ENCODE assay signal across 9 mouse cellular contexts in the genomic region with DNA sequence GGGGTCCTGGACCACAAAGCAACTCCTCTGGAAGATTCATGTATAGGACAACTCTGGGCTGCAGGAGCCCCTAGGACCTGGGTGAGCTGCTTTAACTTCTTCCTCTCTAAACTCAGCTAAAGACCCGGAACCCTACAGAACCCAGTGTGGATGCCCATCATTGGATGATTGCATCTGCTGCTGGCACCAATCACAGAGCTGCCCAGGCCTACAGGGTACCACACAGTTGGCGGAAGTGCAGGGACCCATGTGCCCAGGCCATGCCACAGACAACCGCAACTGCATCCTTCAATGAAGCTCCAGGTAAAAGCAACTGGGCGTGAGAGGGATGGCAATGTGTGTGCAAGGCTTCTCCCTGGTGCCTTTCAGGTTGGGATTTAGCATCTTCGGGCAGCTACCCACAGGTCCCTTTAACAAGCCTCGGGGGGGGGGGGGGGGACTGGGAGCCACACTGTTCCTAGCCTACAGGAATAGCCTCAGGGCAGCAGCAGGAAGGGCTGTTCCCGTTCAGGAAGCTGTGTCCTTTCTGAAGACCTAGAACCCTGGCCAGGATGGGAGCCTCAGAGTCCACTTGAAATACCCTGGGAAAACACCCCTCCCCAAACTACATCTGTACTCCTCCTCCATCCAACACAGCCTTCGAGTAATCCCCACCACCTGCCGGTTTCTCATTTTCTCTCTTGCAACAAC.
DNase-seq lines count a peak whose midpoint lies in the region; ATAC-seq and TF ChIP-seq lines count a peak whose summit lies in the region.
"Had no signal": no experiment of that assay in that cellular context is flagged by ENCODE, and none has a peak within 500 bp of the region (broad histone marks: within the 10 kb centered on the region; RNA-seq: fewer than 3 reads in every experiment).

No protein-coding gene starts in this region.

- DNase-seq in gastrocnemius, adult 2 months: no peak
- no peak for DNase-seq in gastrocnemius, adult 18-20 months (ENCODE audit: low spot score)
- DNase-seq in spleen, adult 18-20 months: peak; percentile 59 to 66
- DNase-seq in spleen, postnatal 14 days (ENCODE audit: low spot score in 2 of 2): no peak
- no peak for DNase-seq in urinary bladder, postnatal 4 days (ENCODE audit: low spot score in 2 of 2)
- no peak for DNase-seq in layer of hippocampus, postnatal 10 days (ENCODE audit: low spot score in 2 of 2)

- no peak overlapping the region for H3K9ac ChIP-seq in hindbrain, embryonic 16.5 days (ENCODE audit: low read depth, low read length)
- H3K9ac ChIP-seq in stomach, embryonic 15.5 days: no peak overlapping the region
- H3K9ac ChIP-seq: neural tube, embryonic 12.5 days had no signal

- H3K4me3 ChIP-seq in gastrocnemius, adult 2 months: peak overlapping the region; percentile 36
- no peak overlapping the region for H3K4me3 ChIP-seq in hindbrain, embryonic 16.5 days (ENCODE audit: low read length)
- no peak overlapping the region for H3K4me3 ChIP-seq in stomach, embryonic 15.5 days (replicated peaks)
- H3K4me3 ChIP-seq: neural tube, embryonic 12.5 days had no signal

- no peak overlapping the region for H3K4me2 ChIP-seq in hindbrain, embryonic 16.5 days (ENCODE audit: low read length)
- H3K4me2 ChIP-seq in stomach, embryonic 15.5 days: 0 out of 2 replicates have a peak overlapping the region, but pooled peaks have one; percentile 2
- H3K4me2 ChIP-seq: neural tube, embryonic 12.5 days had no signal

- no peak for TF ChIP-seq CTCF in gastrocnemius, adult 2 months (IDR thresholded peaks at IDR 0.05)

- ATAC-seq in hindbrain, embryonic 16.5 days: no peak
- no peak for ATAC-seq in stomach, embryonic 15.5 days (ENCODE audit: insufficient read depth, low FRiP score, low read depth)

- no peaks in the 10 kb centered on the region for H3K9me3 ChIP-seq in hindbrain, embryonic 16.5 days (ENCODE audit: control insufficient read depth, low read length)
- no peaks in the 10 kb centered on the region for H3K9me3 ChIP-seq in stomach, embryonic 15.5 days
- H3K9me3 ChIP-seq: neural tube, embryonic 12.5 days had no signal

- 59% methylated on average over 8 of the region's 9 CpGs for WGBS in hindbrain, embryonic 16.5 days
- WGBS in stomach, embryonic 15.5 days: 53% methylated on average over 9 of the region's 9 CpGs

- H3K36me3 ChIP-seq in hindbrain, embryonic 16.5 days (ENCODE audit: control insufficient read depth, insufficient read depth, low read length): no peaks in the 10 kb centered on the region
- no peaks in the 10 kb centered on the region for H3K36me3 ChIP-seq in stomach, embryonic 15.5 days
- H3K36me3 ChIP-seq: neural tube, embryonic 12.5 days had no signal

- H3K27me3 ChIP-seq in hindbrain, embryonic 16.5 days (replicated peaks; ENCODE audit: control insufficient read depth, insufficient read depth, low read length): no peaks in the 10 kb centered on the region
- H3K27me3 ChIP-seq in stomach, embryonic 15.5 days (replicated peaks): no peaks in the 10 kb centered on the region
- H3K27me3 ChIP-seq: neural tube, embryonic 12.5 days had no signal

- intact Hi-C loops in gastrocnemius, adult 2 months (cut with DNase I): loop anchor here (5.0 kb wide), 1 partner anchor 62 kb away; no protein-coding TSS in a partner anchor

- peaks cover 41% of the 10 kb centered on the region for H3K4me1 ChIP-seq in hindbrain, embryonic 16.5 days (ENCODE audit: control insufficient read depth, insufficient read depth, low read depth, low read length)
- H3K4me1 ChIP-seq in stomach, embryonic 15.5 days: peaks cover 41% of the 10 kb centered on the region

- peak overlapping the region; percentile 85 for H3K27ac ChIP-seq in gastrocnemius, adult 2 months
- peak overlapping the region; percentile 39 for H3K27ac ChIP-seq in hindbrain, embryonic 16.5 days (ENCODE audit: low read depth, low read length)
- H3K27ac ChIP-seq in stomach, embryonic 15.5 days: peak overlapping the region; percentile 33; the same call in 1 of the 2 replicates
- H3K27ac ChIP-seq: neural tube, embryonic 12.5 days had no signal

Comparison
In these comparisons a context has a peak if more than half of its experiments do, and no peak if none do; other contexts are left out.
1. DNase-seq: peak in spleen, adult 18-20 months (2 of 2); none in gastrocnemius, adult 2 months (single experiment), gastrocnemius, adult 18-20 months (single experiment), spleen, postnatal 14 days (0 of 2), urinary bladder, postnatal 4 days (0 of 2) and layer of hippocampus, postnatal 10 days (0 of 2).
2. H3K27ac ChIP-seq: peak in every context shown above with its lines; median percentile 85 in gastrocnemius, adult 2 months; 39 in hindbrain, embryonic 16.5 days; 33 in stomach, embryonic 15.5 days.